Mouse (Mus musculus) mouse embryonic stem cell (cell line): Measurements from ENCODE around the gene Sec22a.

Experiments
- in situ Hi-C, 2 experiments: fragments of 300-500 bp; cut with MboI; formaldehyde crosslinking; loops; 1 replicate in 1 of 2; 3 replicates in 1 of 2; pipeline ENCODE4 v1.14.3; 2019 to 2020; ENCODE audit warnings: low sequenced_read_pairs in 2 of 2, low pct_unique_long_range_greater_than_20kb in 1 of 2, mixed read lengths in 1 of 2; ENCODE audit not compliant: unreplicated experiment in 1 of 2

The Sec22a gene

DNA sequence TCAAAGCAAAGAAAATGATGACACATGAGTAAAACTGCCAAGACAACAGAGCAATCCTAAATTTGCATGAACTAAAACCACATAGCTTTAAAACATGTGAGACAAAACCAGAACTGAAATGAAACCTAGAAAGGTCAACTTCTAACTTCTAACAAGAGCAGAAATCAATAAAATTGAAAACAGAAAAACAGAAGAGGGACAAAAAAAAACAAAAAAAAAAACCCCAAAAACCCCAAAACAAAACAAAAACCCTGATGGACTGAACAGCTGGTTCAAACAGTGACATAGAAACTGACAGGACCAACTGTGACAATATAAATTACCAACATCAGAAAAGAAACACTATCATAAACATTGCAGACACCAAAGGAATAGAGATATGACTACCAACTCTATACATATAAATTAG lies 46.9 kb downstream of the Sec22a start:
- in situ Hi-C loops, result loop anchor here in 1 of 2 experiments (10.0 kb wide), 1 partner anchor 308 kb away; no protein-coding TSS in a partner anchor

DNA sequence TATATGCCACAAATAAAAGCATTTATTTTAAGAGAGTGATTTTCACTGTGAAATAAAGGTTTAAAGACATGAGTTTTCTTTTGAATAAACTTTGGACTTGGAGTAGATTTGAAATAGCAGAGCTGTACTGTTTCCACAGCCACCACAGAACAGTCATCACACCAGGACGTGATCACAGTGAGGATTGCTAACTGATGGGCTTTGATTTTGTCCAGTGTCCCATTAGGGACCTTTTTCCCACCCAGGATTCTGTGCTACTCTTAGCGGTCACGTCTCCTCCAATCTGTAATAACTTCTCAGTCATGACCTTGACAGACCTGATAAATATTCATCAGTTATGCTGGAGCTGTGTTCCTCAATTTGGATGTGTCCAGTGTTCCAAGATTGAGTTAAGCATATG lies 48.2 kb downstream of the Sec22a start:
- in situ Hi-C loops, result loop anchor here in 1 of 2 experiments (10.0 kb wide), 1 partner anchor 309 kb away; no protein-coding TSS in a partner anchor

GRCm38 (mm10) chr16:35311586-35311985 lies 52.1 kb downstream of the Sec22a start:
- in situ Hi-C loops, result loop anchor here in 1 of 2 experiments (10.0 kb wide), 1 partner anchor 313 kb away; no protein-coding TSS in a partner anchor

- in situ Hi-C loops, result loop anchor here in 1 of 2 experiments (10.0 kb wide), 1 partner anchor 314 kb away; no protein-coding TSS in a partner anchor
Measured at GRCm38 (mm10) chr16:35310551-35311110, 53.1 kb downstream of the Sec22a start.

DNA sequence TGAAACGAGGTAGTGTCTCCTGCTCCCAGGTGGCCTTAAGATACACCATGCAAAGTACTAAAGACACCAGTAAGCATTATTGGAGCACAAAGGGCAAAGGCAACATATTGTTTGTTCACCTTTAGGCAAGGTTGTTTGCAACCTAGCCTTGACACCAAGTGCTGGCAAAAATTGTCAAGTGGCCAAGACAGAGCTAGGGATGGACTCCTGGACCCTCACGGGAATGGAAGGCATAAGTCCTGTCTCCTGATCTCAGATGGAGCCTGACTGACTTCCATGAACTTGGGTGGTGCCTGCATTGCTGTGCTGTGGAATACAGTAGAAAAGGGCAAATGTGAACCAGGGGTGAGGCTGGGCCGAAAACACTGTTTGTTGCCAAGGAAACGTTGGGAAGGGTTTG lies 54.1 kb downstream of the Sec22a start:
- in situ Hi-C loops, result loop anchor here in 1 of 2 experiments (10.0 kb wide), 1 partner anchor 315 kb away; no protein-coding TSS in a partner anchor

DNA sequence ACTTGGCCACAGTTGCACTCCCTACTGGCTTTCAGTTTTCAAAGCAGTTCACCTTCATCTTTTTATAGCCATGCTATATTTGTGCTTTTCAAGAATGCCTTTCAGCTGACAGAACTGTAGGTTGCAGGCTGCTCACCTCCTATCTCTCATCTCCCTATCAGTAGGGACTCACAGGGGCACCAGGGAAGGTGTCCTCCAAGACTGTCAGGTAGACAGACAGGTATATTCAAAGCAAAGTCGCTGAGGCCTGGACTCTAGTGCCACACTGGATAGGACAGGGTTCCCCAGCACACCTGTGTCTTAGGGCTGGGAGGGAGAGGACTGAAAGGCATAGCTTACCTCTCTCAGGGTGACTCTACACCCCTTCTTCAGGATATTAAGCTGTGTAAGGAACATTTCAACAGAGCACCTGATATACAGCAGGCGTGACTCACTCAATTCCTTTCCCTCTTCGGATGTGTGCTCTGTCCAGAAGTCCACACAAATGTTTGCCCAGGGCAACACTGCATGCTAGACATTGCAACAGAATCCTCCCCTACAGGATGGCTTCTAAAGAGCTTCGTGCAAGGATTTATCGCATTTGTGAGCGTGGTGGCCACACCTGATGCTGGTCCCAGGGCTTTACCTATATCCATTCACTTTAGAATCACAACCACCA lies 55.1 kb downstream of the Sec22a start:
- in situ Hi-C loops, result no loop called here

- in situ Hi-C loops, result no loop called here
Measured at GRCm38 (mm10) chr16:35308016-35308415, 55.7 kb downstream of the Sec22a start.

- in situ Hi-C loops, result no loop called here
Measured at GRCm38 (mm10) chr16:35307331-35307730, 56.4 kb downstream of the Sec22a start.

GRCm38 (mm10) chr16:35306631-35307030 lies 57.1 kb downstream of the Sec22a start:
- in situ Hi-C loops, result no loop called here

GRCm38 (mm10) chr16:35305226-35305625 lies 58.5 kb downstream of the Sec22a start:
- in situ Hi-C loops, result no loop called here

DNA sequence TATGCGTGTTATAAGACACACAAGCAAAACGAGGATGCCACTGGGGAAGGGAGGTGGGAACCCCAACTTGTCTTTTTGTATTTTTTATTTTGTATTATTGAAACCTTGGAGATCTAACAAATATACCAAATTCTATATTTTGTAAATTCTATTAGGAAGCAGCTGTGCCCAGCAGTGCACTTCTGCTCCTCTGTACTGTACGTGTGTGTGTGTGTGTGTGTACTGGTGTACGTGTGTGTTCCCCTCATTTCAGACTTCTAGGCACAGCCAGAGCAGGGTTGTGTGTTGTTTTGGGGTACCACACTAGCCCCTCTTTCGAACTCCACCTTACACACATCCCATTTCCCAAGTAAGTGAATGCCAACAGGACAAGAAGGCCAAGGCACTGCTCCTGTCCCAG lies 59.3 kb downstream of the Sec22a start:
- in situ Hi-C loops, result no loop called here

GRCm38 (mm10) chr16:35303721-35304120 lies 60.0 kb downstream of the Sec22a start:
- in situ Hi-C loops, result no loop called here

DNA sequence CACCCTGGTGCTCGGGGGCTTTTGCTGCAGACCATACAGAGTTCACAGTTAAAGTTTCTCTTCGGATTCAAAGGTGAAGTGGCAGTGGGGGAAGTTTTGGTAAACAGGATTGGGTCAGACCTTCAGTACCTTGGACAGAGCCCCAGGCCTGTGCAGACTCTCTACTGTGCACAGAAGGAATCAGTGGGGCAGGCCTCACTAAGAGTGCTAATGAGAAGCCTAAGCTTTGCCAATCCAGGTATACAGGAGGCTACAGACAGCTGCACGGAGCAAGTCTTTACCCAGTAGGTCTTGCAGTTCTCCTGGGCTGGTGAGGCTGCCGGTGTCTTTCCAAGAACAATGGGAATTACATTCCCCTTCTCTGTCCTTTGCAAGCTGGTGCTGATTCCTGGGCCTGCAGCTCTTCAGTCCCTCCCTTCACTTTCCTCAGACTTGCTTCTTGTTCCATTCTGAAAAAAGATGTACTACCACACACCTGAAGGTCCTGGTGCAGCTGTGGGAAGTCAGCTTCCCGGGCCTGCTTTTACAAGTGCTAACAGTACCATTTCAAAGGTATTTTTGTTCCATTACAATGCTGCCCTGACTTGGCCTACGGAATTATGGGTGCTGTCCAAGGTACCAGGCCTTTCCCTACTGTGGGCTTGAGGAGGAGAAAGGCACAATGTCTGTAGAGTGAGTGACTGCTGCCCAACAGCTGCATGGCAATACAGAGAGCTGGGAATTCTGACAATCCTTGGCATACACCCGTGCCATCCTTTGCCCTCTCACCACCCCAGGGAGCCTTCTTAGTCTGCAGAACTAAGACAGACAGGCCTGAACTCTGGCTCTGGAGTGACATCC lies 61.1 kb downstream of the Sec22a start:
- in situ Hi-C loops, result no loop called here

DNA sequence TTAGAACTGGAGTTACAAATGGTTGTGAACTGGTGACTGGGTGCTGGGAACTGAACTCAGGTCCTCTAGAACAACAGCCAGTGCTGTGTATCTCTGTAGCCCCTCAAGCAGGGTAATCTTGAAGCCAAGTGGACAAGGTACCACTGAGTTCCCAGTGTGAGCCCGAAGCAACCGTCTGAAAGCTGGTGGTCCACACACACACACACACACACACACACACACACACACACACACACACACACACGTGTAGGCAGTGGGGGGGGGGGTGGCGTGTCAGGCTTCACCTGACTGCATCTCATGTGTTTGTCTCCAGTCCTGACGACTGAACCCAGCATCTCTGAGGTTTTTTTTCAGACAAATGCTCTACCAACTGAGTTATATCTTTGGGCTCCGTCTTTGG lies 63.6 kb downstream of the Sec22a start:
- in situ Hi-C loops, result no loop called here

- in situ Hi-C loops, result no loop called here
Measured at GRCm38 (mm10) chr16:35297786-35298185, 65.9 kb downstream of the Sec22a start.

DNA sequence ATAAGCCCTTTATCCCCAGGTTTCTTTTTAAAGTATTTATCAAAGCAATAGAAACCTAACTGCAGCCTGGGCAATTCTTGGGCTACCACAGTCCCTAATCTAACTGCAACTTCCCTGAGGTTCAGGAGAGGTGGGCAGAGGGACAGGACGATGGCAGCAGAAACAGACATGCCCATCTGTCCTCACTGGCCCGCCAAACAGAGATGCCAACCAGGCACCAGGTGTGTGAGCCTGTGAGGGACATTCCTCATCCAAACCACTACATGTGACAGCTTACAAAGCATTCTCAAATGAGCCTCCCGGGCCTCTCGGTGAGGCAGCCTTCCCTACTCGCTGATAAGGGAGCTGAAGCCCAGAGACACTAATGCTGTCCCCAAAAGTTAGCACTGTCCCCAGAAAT lies 76.5 kb downstream of the Sec22a start:
- in situ Hi-C loops, result no loop called here

- in situ Hi-C loops, result no loop called here
Measured at GRCm38 (mm10) chr16:35285821-35286220, 77.9 kb downstream of the Sec22a start.

DNA sequence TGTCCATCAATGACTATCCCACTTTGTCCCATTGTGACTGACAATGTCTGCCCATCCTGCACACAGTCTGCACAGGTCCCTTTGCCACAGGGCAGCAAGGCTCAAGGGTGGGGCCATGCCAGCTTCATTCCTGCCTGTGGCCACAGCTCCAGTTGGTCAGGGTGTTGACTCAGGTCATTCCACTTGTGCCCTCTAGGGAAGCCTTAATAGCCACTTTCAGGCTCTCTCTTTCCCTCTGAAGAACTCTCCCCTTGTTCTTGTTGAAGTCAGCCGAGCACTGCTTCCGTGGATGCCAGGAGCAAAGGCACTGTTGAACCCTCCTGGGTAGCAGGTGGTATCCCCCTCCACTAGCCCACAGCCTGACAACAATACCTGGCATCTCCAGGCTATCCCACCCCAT lies 81.3 kb downstream of the Sec22a start:
- in situ Hi-C loops, result no loop called here

- in situ Hi-C loops, result loop anchor here (5.0 to 10.0 kb wide), 2 partner anchors 156 to 163 kb away; no protein-coding TSS in a partner anchor
Measured at GRCm38 (mm10) chr16:35278166-35278565, 85.6 kb downstream of the Sec22a start.
